Mouse (Mus musculus) stomach, embryonic 16.5 days (tissue): ENCODE data around the gene Atp13a4. TPM values are rescaled to one million over a fixed set of nuclear protein-coding genes. Genes with fewer than 3 reads are reported as not detected.

Experiments
- ATAC-seq: fragments of 200-750 bp; cut with Nextera tagmentation; 2 replicates; pipeline ENCODE4 v1.8.0; 2017; ENCODE audit warnings: moderate number of reproducible peaks, moderate TSS enrichment; ENCODE audit not compliant: insufficient read depth, low FRiP score
- H3K27ac ChIP-seq: fragments of 300-500 bp; sonication (generic); 2 replicates; pipeline ENCODE4 v1.5.1; 2014; ENCODE audit warnings: low read length
- H3K27me3 ChIP-seq: fragments of 300-500 bp; sonication (generic); 2 replicates; pipeline ENCODE4 v1.6.1; 2014; ENCODE audit warnings: low read length, control low read depth, mixed read lengths; ENCODE audit not compliant: control insufficient read depth, insufficient read depth
- H3K36me3 ChIP-seq: fragments of 300-500 bp; sonication (generic); 2 replicates; pipeline ENCODE4 v1.6.1; 2014; ENCODE audit warnings: low read length; ENCODE audit not compliant: control insufficient read depth, insufficient read depth
- H3K4me1 ChIP-seq: fragments of 300-500 bp; sonication (generic); 2 replicates; pipeline ENCODE4 v1.6.1; 2014; ENCODE audit warnings: low read length, control low read depth, mixed read lengths; ENCODE audit not compliant: control insufficient read depth, insufficient read depth
- H3K4me2 ChIP-seq: fragments of 300-500 bp; sonication (generic); 2 replicates; pipeline ENCODE4 v1.6.1; 2014; ENCODE audit warnings: low read depth, low read length, mixed read lengths
- H3K4me3 ChIP-seq: fragments of 300-500 bp; sonication (generic); replicated peaks from 2 replicates; pipeline ENCODE4 v1.5.1; 2014; ENCODE audit warnings: mild to moderate bottlenecking, low read length
- H3K9ac ChIP-seq: fragments of 300-500 bp; sonication (generic); 2 replicates; pipeline ENCODE4 v1.6.1; 2014; ENCODE audit warnings: low read length
- H3K9me3 ChIP-seq: fragments of 300-500 bp; sonication (generic); replicated peaks from 2 replicates; pipeline ENCODE4 v1.6.1; 2016; ENCODE audit warnings: low read length, control low read depth; ENCODE audit not compliant: control insufficient read depth
- WGBS: fragments of 180-500 bp; shearing (Covaris S2); extraction: QIAGEN DNeasy Blood & Tissue Kit; methylation state at CpG from one replicate; pipeline ENCODE4 v1.1.7; 2014; 5-methylcytosine and 5-hydroxymethylcytosine counted together
- polyA plus RNA-seq: library from polyadenylated mRNA; unstranded; fragments of >200 nt; fragmentation: Nextera tagmentation; extraction: Ambion mirVana; gene quantifications from 2 replicates; pipeline ENCODE4 v1.2.1, GENCODE M21; 2015

Atp13a4 gene
- polyA plus RNA-seq, 1 experiment from 2014 or later = 0.18 TPM

DNA sequence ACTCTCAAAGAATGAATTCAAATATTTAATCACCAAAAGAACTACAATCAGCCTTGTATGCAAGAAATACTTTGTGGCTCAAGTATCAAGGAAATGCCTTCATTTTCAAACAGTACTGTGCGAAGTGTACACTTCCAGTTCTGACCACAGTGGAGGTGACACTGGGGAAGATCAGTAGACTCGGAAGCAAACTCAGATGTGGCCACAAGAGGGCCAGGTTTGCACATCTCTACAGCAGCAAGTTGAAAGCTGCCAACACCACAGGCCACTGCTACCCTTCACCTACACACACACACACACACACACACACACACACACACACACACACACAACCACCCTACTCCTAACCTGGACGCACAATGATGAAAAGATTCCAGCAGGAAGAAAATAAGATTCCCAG lies 93.0 kb downstream of the Atp13a4 start:
- 40% methylated on average over 3 of the region's 3 CpGs for WGBS
- Histone ChIP-seq H3K27me3 (no peaks in the 10 kb centered on the region), H3K4me2 (no peak overlapping the region), H3K9me3 (no peaks in the 10 kb centered on the region), H3K27ac (no peak overlapping the region), H3K36me3 (no peaks in the 10 kb centered on the region), H3K4me3 (no peak overlapping the region), H3K9ac (no peak overlapping the region), H3K4me1 (no peaks in the 10 kb centered on the region)
- 0 out of 2 replicates have a peak, but pooled peaks have one; percentile 50 for ATAC-seq

GRCm38 (mm10) chr16:29442126-29442525 lies 102.5 kb downstream of the Atp13a4 start:
- Histone ChIP-seq H3K27me3 (no peaks in the 10 kb centered on the region), H3K9me3 (no peaks in the 10 kb centered on the region), H3K27ac (no peak overlapping the region), H3K9ac (no peak overlapping the region), H3K36me3 (no peaks in the 10 kb centered on the region), H3K4me1 (no peaks in the 10 kb centered on the region), H3K4me3 (no peak overlapping the region), H3K4me2 (no peak overlapping the region)
- WGBS = 66% methylated on average over 3 of the region's 3 CpGs
- ATAC-seq = no peak

- Histone ChIP-seq H3K9ac (no peak overlapping the region), H3K4me1 (no peaks in the 10 kb centered on the region), H3K9me3 (no peaks in the 10 kb centered on the region), H3K27me3 (no peaks in the 10 kb centered on the region), H3K27ac (no peak overlapping the region), H3K4me2 (no peak overlapping the region), H3K36me3 (no peaks in the 10 kb centered on the region), H3K4me3 (no peak overlapping the region)
- WGBS = 61% methylated on average over 9 of the region's 10 CpGs
- no peak for ATAC-seq
These were observed 103.2 kb downstream of the Atp13a4 start for GRCm38 (mm10) chr16:29441405-29441985.

GRCm38 (mm10) chr16:29438045-29438444 lies 106.6 kb downstream of the Atp13a4 start:
- H3K36me3 ChIP-seq = no peaks in the 10 kb centered on the region
- H3K27me3 ChIP-seq = no peaks in the 10 kb centered on the region
- H3K9ac ChIP-seq = no peak overlapping the region
- no peaks in the 10 kb centered on the region for H3K9me3 ChIP-seq
- no peak for ATAC-seq
- no peak overlapping the region for H3K4me3 ChIP-seq
- H3K4me2 ChIP-seq = no peak overlapping the region
- H3K4me1 ChIP-seq = no peaks in the 10 kb centered on the region
- H3K27ac ChIP-seq = no peak overlapping the region
- WGBS = 71% methylated on average over 5 of the region's 5 CpGs

- Histone ChIP-seq H3K27ac (no peak overlapping the region), H3K4me2 (no peak overlapping the region), H3K9ac (no peak overlapping the region), H3K27me3 (no peaks in the 10 kb centered on the region), H3K4me3 (no peak overlapping the region), H3K9me3 (no peaks in the 10 kb centered on the region), H3K36me3 (no peaks in the 10 kb centered on the region), H3K4me1 (no peaks in the 10 kb centered on the region)
- WGBS = 75% methylated on average over 6 of the region's 6 CpGs
- no peak for ATAC-seq
These were observed 108.9 kb downstream of the Atp13a4 start for GRCm38 (mm10) chr16:29435746-29436145.

DNA sequence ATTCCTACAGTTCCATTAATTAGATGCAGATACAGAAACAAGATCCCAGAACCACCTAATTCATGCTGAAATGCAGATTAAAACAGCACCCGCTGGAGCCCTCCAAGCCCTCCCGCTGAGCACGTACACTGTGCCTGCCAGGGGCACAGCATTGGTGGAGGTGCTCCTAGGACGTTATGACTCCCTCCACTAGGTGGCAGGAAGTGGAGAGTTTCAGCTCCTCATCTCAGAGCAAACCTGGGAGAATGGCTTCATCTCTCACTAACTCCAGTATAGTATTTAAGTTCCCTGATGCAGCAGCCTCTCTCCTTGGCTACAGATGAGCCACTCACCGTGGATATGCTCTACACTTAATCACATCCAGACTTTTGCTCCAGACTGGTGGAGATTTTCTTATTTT lies 110.0 kb downstream of the Atp13a4 start:
- H3K9ac ChIP-seq = no peak overlapping the region
- no peak for ATAC-seq
- 15% methylated on average over 5 of the region's 5 CpGs for WGBS

DNA sequence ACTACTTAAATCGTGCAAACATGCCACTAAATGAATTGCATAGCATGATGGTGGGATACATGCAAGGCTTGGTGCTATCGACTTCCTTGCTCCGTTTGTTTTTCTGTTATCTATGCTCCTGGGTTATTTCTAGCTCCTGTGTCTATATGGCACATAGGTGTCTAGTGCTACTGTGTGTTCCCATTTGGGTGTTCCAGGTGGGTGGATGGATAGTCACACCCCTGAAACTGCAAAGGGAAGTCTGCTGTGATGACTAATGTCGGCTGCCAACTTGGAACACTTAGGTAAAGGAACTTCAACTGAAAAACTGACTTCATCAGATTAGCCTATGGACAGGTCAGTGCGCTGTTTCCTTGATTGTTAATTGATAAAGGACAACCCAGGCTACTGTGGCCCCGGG lies 129.8 kb downstream of the Atp13a4 start:
- Histone ChIP-seq H3K36me3 (no peaks in the 10 kb centered on the region), H3K4me1 (no peaks in the 10 kb centered on the region), H3K27me3 (no peaks in the 10 kb centered on the region), H3K27ac (no peak overlapping the region), H3K9ac (no peak overlapping the region), H3K4me3 (no peak overlapping the region), H3K9me3 (no peaks in the 10 kb centered on the region), H3K4me2 (no peak overlapping the region)
- no peak for ATAC-seq
- WGBS = 87% methylated on average over 6 of the region's 6 CpGs

More for the DNA sequence above, 110.0 kb downstream of the Atp13a4 start:
- Histone ChIP-seq H3K36me3 (no peaks in the 10 kb centered on the region), H3K9me3 (no peaks in the 10 kb centered on the region), H3K27ac (no peak overlapping the region), H3K27me3 (no peaks in the 10 kb centered on the region), H3K4me1 (no peaks in the 10 kb centered on the region), H3K4me2 (no peak overlapping the region), H3K4me3 (no peak overlapping the region)

GRCm38 (mm10) chr16:29407319-29407718 lies 137.3 kb downstream of the Atp13a4 start:
- H3K9ac ChIP-seq = no peak overlapping the region
- ATAC-seq = no peak
- H3K36me3 ChIP-seq = no peaks in the 10 kb centered on the region
- H3K4me3 ChIP-seq = no peak overlapping the region
- no peak overlapping the region for H3K27ac ChIP-seq
- WGBS = 92% methylated on average over 10 of the region's 10 CpGs
- H3K27me3 ChIP-seq = no peaks in the 10 kb centered on the region
- no peak overlapping the region for H3K4me2 ChIP-seq
- no peaks in the 10 kb centered on the region for H3K4me1 ChIP-seq
- H3K9me3 ChIP-seq = no peaks in the 10 kb centered on the region

- H3K4me1 ChIP-seq = no peaks in the 10 kb centered on the region
- H3K27ac ChIP-seq = no peak overlapping the region
- WGBS = 70% methylated on average over 2 of the region's 2 CpGs
- ATAC-seq = no peak
- H3K4me3 ChIP-seq = no peak overlapping the region
- H3K27me3 ChIP-seq = no peaks in the 10 kb centered on the region
- no peak overlapping the region for H3K9ac ChIP-seq
- H3K9me3 ChIP-seq = no peaks in the 10 kb centered on the region
- H3K36me3 ChIP-seq = no peaks in the 10 kb centered on the region
- no peak overlapping the region for H3K4me2 ChIP-seq
These were observed 145.6 kb downstream of the Atp13a4 start for GRCm38 (mm10) chr16:29399079-29399478.
